Comparison of ENCODE assay signal across 15 mouse cellular contexts in genomic region chr7:79534819-79535218, GRCm38 (mm10).
DNase-seq lines count a peak whose midpoint lies in the region; ATAC-seq and TF ChIP-seq lines count a peak whose summit lies in the region.
"Had no signal": no experiment of that assay in that cellular context is flagged by ENCODE, and none has a peak within 500 bp of the region (broad histone marks: within the 10 kb centered on the region; RNA-seq: fewer than 3 reads in every experiment).

No protein-coding gene starts in this region.

- peak overlapping the region; percentile 82 for H3K4me2 ChIP-seq in forebrain, embryonic 13.5 days
- peak overlapping the region; percentile 63 for H3K4me2 ChIP-seq in limb, embryonic 14.5 days (replicated peaks; ENCODE audit: low read depth, low read length, severe bottlenecking)
- peak overlapping the region; percentile 74 for H3K4me2 ChIP-seq in neural tube, embryonic 13.5 days
- no peak overlapping the region for H3K4me2 ChIP-seq in intestine, embryonic 15.5 days (replicated peaks)

- H3K4me3 ChIP-seq in forebrain, embryonic 13.5 days, result peak overlapping the region; percentile 55
- H3K4me3 ChIP-seq in limb, embryonic 14.5 days (replicated peaks; ENCODE audit: low read length), result peak overlapping the region; percentile 39; the same call in 1 of the 2 replicates
- peak overlapping the region; percentile 51 for H3K4me3 ChIP-seq in neural tube, embryonic 13.5 days
- H3K4me3 ChIP-seq in intestine, embryonic 15.5 days (replicated peaks), result no peak overlapping the region

- TF ChIP-seq POLR2A in limb, embryonic 14.5 days (IDR thresholded peaks at IDR 0.05; ENCODE audit: borderline replicate concordance, extremely low read depth, insufficient read depth, insufficient read length), result no peak

- peak overlapping the region; percentile 99 for H3K27ac ChIP-seq in forebrain, embryonic 13.5 days
- H3K27ac ChIP-seq in limb, embryonic 14.5 days (replicated peaks; ENCODE audit: low read depth, low read length), result no peak overlapping the region
- H3K27ac ChIP-seq in neural tube, embryonic 13.5 days (replicated peaks), result peak overlapping the region; percentile 99
- H3K27ac ChIP-seq in intestine, embryonic 15.5 days, result no peak overlapping the region
- H3K27ac ChIP-seq: liver, embryonic 12.5 days had no signal

- DNase-seq in embryo, embryonic 10.5 days (ENCODE audit: low spot score), result peak; percentile 35
- DNase-seq in embryo, embryonic 11 days, result no peak
- no peak for DNase-seq in limb, embryonic 14.5 days (ENCODE audit: low spot score)
- DNase-seq in heart, adult 18-20 months, result no peak
- DNase-seq: gastrocnemius, postnatal 10 days; lung, postnatal 36 days; spleen, adult 18-20 months; thymus, adult 18-20 months had no signal

- no peaks in the 10 kb centered on the region for H3K9me3 ChIP-seq in forebrain, embryonic 13.5 days (replicated peaks)
- no peaks in the 10 kb centered on the region for H3K9me3 ChIP-seq in limb, embryonic 14.5 days (ENCODE audit: control insufficient read depth, low read length)
- no peaks in the 10 kb centered on the region for H3K9me3 ChIP-seq in neural tube, embryonic 13.5 days
- no peaks in the 10 kb centered on the region for H3K9me3 ChIP-seq in intestine, embryonic 15.5 days
- H3K9me3 ChIP-seq: G1E; liver, embryonic 12.5 days had no signal

- H3K4me1 ChIP-seq in forebrain, embryonic 13.5 days, result peaks cover 87% of the 10 kb centered on the region
- H3K4me1 ChIP-seq in limb, embryonic 14.5 days (ENCODE audit: control insufficient read depth, insufficient read depth, low read length), result peaks cover 7% of the 10 kb centered on the region
- H3K4me1 ChIP-seq in neural tube, embryonic 13.5 days (replicated peaks), result peaks cover 85% of the 10 kb centered on the region
- H3K4me1 ChIP-seq in intestine, embryonic 15.5 days (replicated peaks), result peaks cover 13% of the 10 kb centered on the region

- ATAC-seq in forebrain, embryonic 13.5 days, result peak; percentile 42
- ATAC-seq in limb, embryonic 14.5 days (ENCODE audit: low FRiP score, low read depth), result no peak
- peak; percentile 15 for ATAC-seq in neural tube, embryonic 13.5 days (ENCODE audit: low read depth)
- ATAC-seq in intestine, embryonic 15.5 days, result no peak
- no peak for ATAC-seq in megakaryocyte progenitor cell, adult 5-6 weeks (replicated peaks; ENCODE audit: poor library complexity)
- ATAC-seq: activated CD4-positive, CD25-positive, alpha-beta regulatory T cell, adult 4 months; liver, embryonic 12.5 days had no signal

- 3% methylated on average over 7 of the region's 7 CpGs for WGBS in forebrain, embryonic 13.5 days
- 7% methylated on average over 7 of the region's 7 CpGs for WGBS in limb, embryonic 14.5 days
- 4% methylated on average over 7 of the region's 7 CpGs for WGBS in neural tube, embryonic 13.5 days
- 13% methylated on average over 7 of the region's 7 CpGs for WGBS in intestine, embryonic 15.5 days

- peaks cover 39% of the 10 kb centered on the region for H3K36me3 ChIP-seq in forebrain, embryonic 13.5 days (ENCODE audit: poor library complexity, severe bottlenecking)
- H3K36me3 ChIP-seq in limb, embryonic 14.5 days (ENCODE audit: control insufficient read depth, insufficient read depth, low read length), result no peaks in the 10 kb centered on the region
- peaks cover 32% of the 10 kb centered on the region for H3K36me3 ChIP-seq in neural tube, embryonic 13.5 days
- H3K36me3 ChIP-seq in intestine, embryonic 15.5 days, result no peaks in the 10 kb centered on the region
- H3K36me3 ChIP-seq: G1E; liver, embryonic 12.5 days had no signal

- H3K9ac ChIP-seq in forebrain, embryonic 13.5 days, result peak overlapping the region; percentile 94
- no peak overlapping the region for H3K9ac ChIP-seq in limb, embryonic 14.5 days (ENCODE audit: low read depth, low read length, severe bottlenecking)
- H3K9ac ChIP-seq in neural tube, embryonic 13.5 days, result peak overlapping the region; percentile 93
- no peak overlapping the region for H3K9ac ChIP-seq in intestine, embryonic 15.5 days
- H3K9ac ChIP-seq: liver, embryonic 12.5 days had no signal

- H3K27me3 ChIP-seq in forebrain, embryonic 13.5 days, result no peaks in the 10 kb centered on the region
- H3K27me3 ChIP-seq in limb, embryonic 14.5 days (ENCODE audit: control insufficient read depth, insufficient read depth, low read length), result peaks cover 95% of the 10 kb centered on the region
- H3K27me3 ChIP-seq in neural tube, embryonic 13.5 days, result peaks cover 62% of the 10 kb centered on the region
- H3K27me3 ChIP-seq in intestine, embryonic 15.5 days (replicated peaks), result peaks cover 99% of the 10 kb centered on the region

Comparison
In these comparisons a context has a peak if more than half of its experiments do, and no peak if none do; other contexts are left out.
1. ATAC-seq: peak in forebrain, embryonic 13.5 days (single experiment) and neural tube, embryonic 13.5 days (single experiment); none in limb, embryonic 14.5 days (single experiment), intestine, embryonic 15.5 days (single experiment) and megakaryocyte progenitor cell, adult 5-6 weeks (single experiment).
2. H3K27ac ChIP-seq: peak in forebrain, embryonic 13.5 days (single experiment) and neural tube, embryonic 13.5 days (single experiment); none in limb, embryonic 14.5 days (single experiment) and intestine, embryonic 15.5 days (single experiment).
3. H3K9ac ChIP-seq: peak in forebrain, embryonic 13.5 days (single experiment) and neural tube, embryonic 13.5 days (single experiment); none in limb, embryonic 14.5 days (single experiment) and intestine, embryonic 15.5 days (single experiment).